Mouse (Mus musculus) lung, postnatal 4 days (tissue): ENCODE data around the gene Ak7.

Experiments
- DNase-seq, 2 experiments: peaks; one replicate each; pipeline ENCODE4 v3.0.0; 2021

Ak7 gene

GRCm38 (mm10) chr12:105794896-105795295 is 89.1 kb downstream of the Ak7 start:
- DNase-seq, result no peak

GRCm38 (mm10) chr12:105798001-105798400 is 92.2 kb downstream of the Ak7 start:
- DNase-seq, result no peak

- DNase-seq, result no peak
Measured at GRCm38 (mm10) chr12:105805790-105806189, 100.0 kb downstream of the Ak7 start.

- DNase-seq, result no peak
Measured at GRCm38 (mm10) chr12:105806205-105806604, 100.4 kb downstream of the Ak7 start.

DNA sequence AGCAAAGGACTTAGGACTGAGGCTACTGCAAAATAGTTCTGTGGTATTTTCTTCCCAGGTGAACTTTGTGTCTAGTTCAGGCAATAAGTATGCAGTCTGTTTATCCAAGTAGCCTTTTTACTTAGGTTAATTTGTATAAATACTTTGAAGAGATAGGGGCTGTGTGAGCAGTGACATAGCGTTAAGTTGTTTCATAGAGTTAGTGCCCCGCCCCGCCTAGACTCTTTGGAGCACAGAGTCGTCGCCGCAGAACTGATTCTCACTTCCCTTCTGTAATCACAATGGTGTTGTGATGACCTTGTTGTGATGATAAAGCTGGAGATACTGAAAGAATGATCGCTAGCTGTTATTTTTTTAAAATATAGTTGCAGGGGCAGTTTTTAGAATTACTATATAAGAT is 101.6 kb downstream of the Ak7 start:
- no peak for DNase-seq

- DNase-seq, result no peak
Measured at GRCm38 (mm10) chr12:105808945-105809344, 103.2 kb downstream of the Ak7 start.

- no peak for DNase-seq
Measured at GRCm38 (mm10) chr12:105810608-105811007, 104.8 kb downstream of the Ak7 start.

- no peak for DNase-seq
Measured at GRCm38 (mm10) chr12:105813957-105814356, 108.2 kb downstream of the Ak7 start.

DNA sequence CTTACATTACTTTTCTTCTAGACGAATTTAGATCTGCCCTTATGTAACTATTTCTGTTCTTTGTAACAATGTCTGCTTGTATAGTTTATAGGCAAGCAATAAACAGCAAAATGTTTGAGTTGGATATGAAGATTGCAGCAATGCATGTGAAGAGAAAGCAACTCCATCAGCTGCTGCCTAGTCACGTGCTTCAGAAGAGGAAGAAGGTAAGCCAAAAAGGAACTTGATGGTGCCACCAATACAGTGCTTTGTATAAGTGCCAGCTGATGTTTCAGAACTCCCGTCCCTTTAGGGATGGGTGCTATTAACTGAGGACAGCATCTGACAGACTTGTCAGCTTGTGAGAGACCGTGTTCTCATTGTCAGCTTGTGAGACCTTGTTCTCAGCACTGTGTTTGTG is 117.7 kb downstream of the Ak7 start:
- no peak for DNase-seq

GRCm38 (mm10) chr12:105824743-105825142 is 119.0 kb downstream of the Ak7 start:
- no peak for DNase-seq

DNA sequence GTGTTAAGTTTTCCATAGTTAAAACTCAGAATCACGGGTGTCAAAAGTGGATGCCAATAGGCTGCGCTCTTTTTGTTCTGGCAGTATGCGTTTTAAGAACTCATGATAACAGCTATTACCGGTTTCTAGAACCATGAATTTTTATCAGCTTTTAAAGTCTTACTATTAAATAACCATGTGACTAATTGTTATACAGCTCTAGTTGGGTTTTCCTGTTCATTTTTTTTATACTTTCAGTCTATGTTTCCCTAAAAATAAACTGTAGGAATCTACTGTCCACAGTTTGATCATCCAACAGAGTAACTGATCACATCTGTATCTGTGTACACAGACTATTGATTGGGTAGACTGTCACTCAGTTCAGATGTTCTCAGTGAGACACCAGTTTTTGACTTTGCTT is 119.5 kb downstream of the Ak7 start:
- DNase-seq, result no peak
